Mouse (Mus musculus): Measurements from ENCODE around the gene Tfdp2.
"Not testable (repeated sequence)": the region's sequence is repeated elsewhere in the genome, so short reads cannot be mapped to it uniquely, and the experiment has no call there.

Tfdp2 gene

DNA sequence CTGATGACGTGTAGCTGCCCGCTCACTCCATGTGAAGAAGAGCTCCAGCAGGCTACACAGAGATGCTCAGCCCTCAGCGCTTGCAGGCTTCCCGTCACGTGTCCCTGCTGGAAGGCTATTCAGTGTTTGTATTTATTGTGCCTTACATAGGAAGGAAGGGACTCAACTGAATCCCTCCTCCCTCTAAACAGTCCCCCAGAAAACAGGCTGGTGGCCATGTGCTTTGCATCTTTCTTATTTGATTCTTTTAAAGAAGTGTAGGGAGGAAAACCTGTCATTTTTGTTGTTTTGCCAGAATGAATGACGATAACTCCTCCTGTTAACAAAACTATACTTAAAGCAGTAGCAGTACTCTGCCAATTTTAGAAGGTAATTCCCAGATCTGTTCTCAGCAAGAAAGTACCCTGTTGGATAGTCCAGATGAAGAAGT, 124.5 kb downstream of the Tfdp2 start:
- DNase-seq: peak; percentile 22

DNA sequence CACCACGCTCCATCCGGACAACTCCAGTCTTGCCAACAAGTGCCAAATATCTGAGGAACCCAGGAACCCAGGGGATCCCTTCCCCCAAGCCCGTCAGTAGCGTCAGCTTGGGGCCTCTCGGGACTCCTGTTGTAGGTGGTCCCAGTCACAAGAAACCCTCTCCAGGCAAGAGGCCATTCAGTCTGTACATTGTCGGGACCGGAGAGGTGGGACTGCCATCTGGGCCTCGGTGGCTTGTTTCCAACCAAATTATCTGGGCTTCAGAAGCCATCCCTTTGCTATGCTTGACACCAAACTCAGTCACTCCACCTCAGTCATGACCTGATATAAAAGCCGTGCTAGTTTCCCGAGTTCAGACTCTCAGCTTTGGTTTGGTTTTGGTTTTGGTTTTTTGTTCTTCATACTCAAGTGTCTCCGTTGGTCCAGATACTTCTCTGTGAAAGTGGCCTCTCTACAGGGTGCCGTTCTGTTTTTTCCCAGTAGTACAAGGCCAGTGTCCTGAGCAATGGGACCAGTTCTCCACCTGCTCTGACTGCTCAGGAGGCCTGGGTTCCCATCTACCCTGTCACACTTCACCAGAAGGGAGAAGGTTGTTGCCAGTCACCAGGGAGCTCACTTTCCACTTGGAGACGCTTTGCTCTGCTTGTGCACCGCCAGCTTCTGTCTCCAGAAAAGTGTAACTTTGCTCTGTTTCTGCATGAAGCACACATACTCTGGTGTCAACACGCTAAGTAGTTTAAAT, 126.5 kb downstream of the Tfdp2 start:
- DNase-seq: no peak

DNA sequence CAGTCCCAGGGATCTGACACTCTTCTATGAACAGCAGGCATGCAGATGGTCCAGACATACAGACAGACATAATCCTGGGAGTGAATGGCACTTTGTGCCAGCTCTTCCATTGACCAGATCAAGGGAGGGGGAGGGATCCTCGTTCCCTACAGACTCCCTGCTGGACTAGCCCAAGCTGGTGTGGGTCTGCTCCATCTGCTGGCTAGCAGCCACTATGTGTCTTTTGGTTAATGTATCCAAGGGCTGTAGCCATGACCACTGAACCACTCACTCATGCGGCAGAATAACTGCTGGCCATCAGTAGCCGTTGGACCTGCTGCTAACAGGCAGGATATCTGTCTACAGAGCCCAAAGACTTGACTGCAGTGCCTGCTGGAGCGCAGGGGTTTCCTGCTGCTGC, 128.4 kb downstream of the Tfdp2 start:
- no peak for DNase-seq

DNA sequence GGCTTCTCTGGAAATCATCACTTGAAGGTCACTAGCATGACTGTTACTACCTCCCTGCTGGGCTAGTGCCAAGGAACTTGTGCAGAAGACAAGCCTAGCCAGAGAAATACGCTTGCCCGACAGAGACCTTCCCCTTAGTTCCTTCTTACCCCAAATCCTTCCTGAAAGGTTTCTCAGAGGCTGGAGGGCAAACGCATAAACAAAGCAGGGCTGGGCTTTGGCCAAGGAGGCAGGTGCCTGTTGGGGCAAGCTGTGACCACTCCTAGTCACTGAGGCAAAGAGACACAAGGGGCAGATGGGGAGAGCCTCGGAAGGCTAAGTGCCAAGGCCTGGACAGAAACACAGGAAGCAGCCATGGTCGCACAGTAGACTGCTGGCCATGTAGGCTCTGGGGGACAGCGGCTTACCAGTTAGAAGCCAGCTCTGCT, 130.4 kb downstream of the Tfdp2 start:
- DNase-seq: no peak

DNA sequence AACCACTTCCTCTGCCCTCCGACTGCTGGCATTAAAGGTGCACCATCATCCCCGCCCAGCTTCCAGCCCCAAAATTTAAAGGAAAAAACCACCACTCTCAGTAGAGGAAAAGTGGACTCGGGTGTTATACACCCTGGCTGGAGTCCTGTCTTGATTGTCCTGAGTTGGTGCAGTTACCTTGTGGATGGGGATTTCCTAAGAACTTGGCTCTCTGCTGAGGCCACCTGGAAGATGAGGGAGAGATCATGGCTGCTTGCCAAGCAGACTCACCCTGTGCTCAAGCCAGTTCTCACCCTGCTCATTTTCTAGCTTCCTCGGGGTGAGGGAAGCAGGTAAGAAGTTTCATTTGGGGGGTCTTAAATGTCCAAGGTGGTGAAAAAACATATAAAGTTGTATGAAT, 132.2 kb downstream of the Tfdp2 start:
- DNase-seq: no peak

DNA sequence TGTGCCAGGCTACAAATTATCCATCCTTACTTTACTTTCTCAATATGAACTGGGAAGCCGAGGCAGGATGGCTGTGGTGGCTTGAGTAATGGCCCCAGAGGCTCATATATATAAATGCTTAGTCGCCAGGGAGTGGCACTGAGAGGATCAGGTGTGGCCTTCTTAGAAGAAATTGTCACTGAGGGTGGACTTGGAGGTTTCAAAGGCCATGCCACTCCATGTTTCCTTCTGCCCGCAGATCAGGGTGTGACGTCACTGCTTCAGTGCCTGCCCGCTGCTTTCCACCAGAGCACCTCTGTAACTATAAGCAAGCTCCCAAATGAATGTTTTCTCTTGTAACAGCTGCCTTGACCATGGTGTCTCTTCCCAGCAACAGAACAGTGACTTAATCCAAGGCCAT, 135.1 kb downstream of the Tfdp2 start:
- no peak for DNase-seq

DNA sequence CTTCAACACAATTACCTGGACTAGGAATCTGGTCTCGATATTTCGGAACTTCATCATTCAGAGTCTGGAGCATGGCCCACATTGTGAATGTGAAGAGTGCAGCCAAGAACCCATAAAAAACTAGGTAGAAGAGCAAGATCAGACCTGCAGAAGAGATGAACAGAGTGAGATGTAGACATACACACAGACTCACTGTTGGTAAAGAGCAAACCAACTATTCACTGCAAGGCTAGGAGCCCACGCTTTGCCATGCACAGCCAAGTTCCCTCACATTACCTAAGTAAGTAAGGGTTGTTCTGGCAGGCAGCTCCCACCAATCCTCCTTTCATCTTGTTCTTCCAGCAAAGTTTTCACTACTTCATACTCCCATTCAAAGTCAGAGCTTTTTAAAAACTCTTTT, 149.7 kb downstream of the Tfdp2 start:
- DNase-seq: no peak

DNA sequence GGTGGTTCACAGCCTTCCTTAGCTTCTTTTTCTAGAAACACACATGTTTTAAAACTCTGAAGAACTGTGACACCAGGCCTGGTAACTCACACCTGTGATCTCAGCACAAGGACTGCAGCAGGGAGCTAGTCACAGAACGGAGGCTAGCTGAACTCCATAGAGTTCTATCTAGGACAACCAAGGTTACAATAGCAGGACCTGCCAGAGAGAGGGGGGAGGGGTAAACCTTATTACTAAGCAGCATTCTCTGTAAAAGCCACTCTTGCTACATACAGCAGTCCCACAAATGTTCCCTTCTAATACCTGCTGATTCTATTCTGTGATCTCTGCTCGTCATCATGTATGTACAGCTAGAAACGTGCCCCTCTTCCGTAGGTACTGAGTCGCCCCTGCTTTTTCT, 152.8 kb downstream of the Tfdp2 start:
- no peak for DNase-seq

DNA sequence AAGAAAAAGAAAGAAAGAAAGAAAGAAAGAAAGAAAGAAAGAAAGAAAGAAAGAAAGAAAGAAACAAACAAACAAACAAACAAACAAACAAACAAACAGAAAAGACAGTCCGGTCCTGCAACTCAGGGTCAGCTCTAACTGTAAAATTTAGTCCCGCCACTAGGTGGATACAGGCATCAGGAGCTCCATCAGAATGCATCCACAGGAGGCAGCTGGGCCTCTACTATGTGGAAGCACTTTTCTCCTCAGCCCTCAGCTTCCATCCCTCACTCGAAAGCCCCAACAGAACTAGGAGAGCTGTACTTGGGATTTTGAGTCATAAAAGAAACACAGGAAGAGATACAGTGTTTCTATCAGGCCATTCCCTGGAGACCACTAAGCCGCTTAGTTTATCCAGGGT, 153.9 kb downstream of the Tfdp2 start:
- DNase-seq: peak; percentile 31

DNA sequence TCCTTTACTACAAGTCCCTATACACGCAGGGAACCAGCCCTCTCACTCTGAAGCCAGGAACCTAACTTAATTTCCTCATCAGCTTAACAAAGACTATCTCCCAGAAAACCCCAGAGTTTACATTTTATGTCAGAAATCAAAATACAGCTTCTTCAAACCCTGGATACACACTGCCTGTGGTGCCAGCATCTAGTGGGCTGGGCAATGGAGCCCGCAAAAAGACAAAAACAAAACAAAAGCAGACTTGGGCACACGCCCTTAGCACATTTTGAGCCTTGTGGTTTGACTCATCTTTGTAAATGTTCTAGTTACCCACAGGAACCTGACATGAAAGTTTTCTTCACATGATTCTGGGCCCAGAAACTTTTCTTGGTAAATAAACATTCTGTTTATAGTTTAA, 154.4 kb downstream of the Tfdp2 start:
- DNase-seq: no peak

DNA sequence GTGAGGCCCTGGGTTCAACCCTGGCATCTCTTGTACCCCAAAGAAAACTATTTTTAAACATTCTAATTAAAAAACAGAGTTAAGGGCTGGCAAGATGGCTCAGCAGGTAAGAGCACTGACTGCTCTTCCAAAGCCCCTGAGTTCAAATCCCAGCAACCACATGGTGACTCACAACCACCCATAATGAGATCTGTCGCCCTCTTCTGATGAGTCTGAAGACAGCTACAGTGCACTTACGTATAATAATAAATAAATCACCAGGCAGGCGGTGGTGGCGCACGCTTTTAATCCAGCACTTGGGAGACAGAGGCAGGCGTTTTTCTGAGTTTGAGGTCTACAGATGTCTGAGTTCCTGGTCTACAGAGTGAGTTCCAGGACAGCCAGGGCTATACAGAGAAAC, 155.7 kb downstream of the Tfdp2 start:
- DNase-seq: not testable (repeated sequence)

DNA sequence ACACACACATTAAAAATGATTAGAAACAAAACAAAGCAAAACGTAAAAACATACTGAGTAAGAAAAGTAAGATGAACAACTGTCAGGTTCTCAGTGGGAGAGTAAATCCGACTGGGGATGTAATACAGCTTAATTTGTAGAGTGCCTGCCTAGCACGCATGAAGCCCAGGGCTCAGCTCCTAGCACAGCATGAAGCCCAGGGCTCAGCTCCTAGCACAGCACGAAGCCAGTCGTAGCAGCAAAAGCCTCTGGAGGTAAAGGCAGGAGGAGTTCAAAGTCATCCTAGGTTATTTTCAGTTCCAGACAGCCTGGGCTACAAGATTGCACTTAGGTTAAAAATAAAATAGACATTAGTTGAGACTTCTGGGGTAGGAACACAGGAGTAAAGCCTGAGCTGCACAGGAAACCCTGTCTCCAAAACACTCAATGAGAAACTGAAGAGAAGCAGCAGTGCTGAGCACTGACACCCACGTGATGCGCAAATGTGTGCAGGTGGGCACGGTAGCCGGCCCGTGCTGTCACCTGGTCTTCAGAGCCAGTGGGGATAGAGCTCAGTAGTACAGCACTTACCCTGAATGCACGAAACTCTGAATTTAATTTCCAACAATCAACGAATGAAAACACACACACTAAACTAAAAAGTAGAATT, 157.2 kb downstream of the Tfdp2 start:
- DNase-seq: no peak

DNA sequence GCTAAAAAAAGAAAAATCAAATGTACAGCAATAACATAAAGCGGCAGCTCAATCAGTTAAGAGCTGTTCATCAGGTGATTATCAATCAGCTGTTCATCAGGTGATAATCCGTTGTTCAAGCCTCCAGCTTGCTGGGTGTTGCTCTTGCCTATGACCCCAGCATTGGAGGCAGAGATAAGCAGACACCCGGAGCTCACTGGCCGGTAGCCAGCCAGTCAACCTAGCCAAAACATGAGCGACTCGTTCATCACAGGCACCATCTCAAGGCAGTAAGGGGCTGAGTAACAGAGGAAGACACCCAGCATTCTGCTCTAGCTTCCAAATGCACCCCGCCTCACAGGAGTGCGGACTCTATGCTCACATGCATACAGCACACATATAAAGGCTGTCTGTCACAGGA, 157.7 kb downstream of the Tfdp2 start:
- DNase-seq: no peak

DNA sequence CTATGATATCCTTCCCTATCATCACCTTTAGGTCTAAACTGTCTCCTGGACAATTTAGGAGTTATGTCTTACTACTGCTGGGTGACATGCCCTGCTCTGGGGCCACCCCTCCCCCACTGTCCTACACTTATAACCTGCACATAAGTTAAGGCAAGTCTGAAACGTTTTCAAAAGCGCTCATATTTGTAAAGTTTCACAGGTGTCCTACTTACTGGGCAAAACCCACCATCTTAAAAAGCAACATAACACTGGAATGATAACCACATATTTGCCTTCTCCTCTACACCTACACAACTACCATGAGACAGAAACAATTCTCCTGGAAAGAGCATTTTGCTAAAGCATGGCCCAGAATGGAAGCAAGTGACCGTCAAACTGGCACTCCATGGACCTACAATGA, 164.0 kb downstream of the Tfdp2 start:
- DNase-seq: no peak

DNA sequence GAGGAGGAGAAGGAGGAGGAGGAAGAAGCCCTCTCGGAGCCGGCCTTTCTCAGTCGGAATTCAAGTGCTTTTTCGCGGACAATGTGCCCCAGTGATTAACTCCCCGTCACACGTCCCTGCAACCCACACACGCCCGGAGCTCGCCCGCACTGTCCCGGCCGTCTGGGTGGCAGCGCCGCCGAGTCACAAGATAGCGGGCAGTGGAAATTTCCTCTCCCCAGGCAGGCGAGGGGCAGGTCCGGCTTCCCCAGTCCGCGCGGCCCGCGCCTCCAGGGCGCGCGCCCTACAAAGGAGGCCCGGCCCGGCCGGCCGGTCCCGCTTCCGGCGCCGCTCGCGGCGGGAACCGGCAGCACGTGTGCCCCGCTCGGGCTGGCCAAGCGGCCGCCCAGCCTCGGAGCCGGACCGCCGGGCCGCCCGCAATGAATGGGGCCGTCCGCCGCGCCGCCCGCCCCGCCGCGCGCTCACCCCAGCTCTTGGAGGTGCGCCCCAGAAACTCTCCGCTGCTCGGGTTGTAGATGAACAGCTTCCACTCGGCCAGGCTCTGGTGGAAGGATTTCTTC, 167.6 kb downstream of the Tfdp2 start:
- peak; percentile 68 for DNase-seq

DNA sequence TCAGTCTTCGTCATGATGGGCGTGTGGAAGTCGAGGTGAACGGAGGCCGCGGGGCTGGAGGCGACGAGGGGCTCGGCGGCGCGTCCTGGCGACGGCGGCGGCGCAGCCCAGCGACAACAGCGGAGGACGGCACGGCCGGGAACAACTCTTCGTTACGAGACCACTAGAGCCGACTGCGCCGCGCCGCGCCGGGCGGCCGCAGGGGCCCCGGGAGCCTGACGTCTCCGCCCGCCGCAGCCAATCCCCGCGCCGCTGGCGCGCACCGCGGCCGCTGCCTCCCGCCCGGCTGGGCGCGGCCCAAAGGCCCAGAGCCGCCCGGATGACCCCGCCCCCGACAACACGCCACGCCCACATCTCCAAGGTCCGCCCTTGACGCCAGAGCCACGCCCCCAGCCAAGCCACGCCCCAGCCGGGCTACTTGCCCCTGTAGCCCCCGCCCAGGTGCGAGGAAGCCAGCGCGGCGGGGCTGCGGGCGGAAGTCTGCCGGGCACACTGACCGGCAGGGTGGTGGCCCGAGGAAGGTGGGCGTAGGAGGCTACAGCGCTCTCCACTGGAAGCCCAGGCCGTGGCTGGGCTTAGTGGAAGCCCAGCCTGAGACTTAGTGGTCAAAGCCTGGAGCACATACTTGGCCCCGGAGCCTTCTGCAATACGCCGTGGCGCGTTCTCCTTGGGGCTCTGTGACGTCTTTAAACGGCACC, 168.2 kb downstream of the Tfdp2 start, which contains the start of gene Atp1b3:
TSS of gene Atp1b3 (minus strand) at position 302 of the 698 bp plus-strand sequence.
- peak; percentile 99 for DNase-seq

DNA sequence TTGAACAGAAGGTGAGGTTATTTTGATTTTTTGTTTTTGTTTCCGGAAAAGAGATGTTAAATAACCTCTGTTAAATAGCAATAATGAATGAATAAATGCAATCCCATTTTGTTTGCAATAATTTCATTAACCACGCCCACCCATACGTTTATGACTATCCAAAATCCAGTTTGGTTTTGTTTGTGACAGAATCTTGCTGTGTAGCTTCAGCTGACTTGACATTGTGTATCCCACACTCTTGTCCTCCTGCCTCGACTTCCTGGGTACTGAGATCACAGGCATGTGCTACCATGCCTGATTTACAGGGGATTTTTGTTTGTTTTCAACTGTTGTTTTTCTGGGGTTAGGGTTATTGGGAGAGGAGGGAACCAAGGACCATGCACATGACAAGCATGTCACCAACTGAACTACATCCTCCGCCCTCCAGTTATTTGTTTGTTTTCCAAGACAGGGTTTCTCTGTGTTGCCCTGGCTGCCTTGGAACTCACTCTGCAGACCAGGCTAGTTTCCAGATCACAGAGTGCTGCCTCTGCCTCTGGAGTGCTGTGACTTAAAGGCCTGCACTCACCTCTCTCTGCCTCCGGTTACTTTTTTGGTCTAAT, 169.3 kb downstream of the Tfdp2 start:
- DNase-seq: no peak

DNA sequence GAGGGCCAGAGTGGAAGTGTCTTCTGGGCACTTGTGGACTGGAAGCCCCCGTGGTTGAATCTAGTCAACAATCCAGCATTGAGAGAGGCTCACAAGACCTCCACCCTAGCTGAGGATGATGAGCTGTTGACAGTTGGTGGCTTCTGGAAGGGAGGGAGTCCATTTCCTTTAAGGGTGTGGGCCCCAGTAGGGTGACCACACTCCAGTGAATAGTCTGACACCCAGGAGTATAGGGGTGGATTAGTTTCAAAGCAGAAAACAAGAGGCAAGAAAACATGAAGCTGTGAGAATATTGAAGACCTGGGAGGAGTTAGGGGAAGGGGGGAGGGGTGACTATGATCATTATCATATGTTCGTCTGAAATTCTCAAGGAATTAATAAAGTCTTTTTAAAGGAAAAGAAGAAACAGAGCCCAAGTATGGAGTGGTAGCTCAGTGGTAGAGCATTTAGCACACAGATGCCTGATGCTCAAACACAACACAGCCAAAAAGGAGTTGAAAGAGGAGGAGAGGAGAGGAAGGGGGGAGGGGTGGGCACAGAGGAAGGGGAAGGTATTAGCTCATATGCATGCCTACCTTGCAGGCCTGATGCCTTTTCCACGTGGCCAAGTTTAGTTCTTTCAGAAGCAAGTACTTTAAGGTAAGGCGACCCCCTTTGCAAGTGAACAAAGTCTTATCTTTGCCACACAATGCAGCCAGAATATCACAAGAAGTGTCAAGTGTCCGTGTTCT, 173.7 kb downstream of the Tfdp2 start:
- no peak for DNase-seq

DNA sequence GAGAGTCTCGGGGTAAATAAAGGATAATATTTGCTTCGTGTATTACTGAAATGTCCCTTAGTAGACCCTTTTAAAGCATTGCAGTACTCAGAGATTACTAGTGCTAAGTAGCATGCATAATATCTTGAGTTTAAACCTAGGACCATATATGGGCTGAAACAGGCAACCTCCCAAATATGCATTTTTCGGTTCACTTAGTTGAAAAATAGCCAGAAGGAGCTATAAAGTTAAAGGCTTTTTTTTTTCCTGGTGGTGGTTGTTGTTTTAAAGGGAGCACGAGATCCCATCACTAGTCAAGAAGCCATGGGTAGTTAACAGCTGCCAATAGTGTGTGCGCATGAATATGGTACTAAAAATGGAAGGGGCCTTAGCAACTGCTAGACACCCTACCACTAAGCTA, 175.0 kb downstream of the Tfdp2 start:
- no peak for DNase-seq

Data from right cerebral cortex, postnatal 25 days (tissue).